Mouse (Mus musculus) stomach, postnatal 0 days (tissue): ENCODE results near the gene Dnah2. TPM values are rescaled to one million over a fixed set of nuclear protein-coding genes. Genes with fewer than 3 reads are reported as not detected.

Experiments used
- ATAC-seq: fragments of 200-750 bp; cut with Nextera tagmentation; 2 replicates; pipeline ENCODE4 v1.8.0; 2017; ENCODE audit not compliant: low FRiP score, low TSS enrichment
- DNase-seq: peaks from one replicate; pipeline ENCODE4 v3.0.0-alpha.2; 2016; ENCODE audit warnings: low spot score
- H3K27ac ChIP-seq: fragments of 300-500 bp; sonication (generic); replicated peaks from 2 replicates; pipeline ENCODE4 v1.5.1; 2014; ENCODE audit warnings: mild to moderate bottlenecking, control low read depth
- H3K27me3 ChIP-seq: fragments of 300-500 bp; sonication (generic); 2 replicates; pipeline ENCODE4 v1.6.1; 2014; ENCODE audit warnings: low read length; ENCODE audit not compliant: control insufficient read depth, insufficient read depth
- H3K36me3 ChIP-seq: fragments of 300-500 bp; sonication (generic); 2 replicates; pipeline ENCODE4 v1.6.1; 2014; ENCODE audit warnings: low read length, mixed read lengths; ENCODE audit not compliant: control insufficient read depth, insufficient read depth
- H3K4me1 ChIP-seq: fragments of 300-500 bp; sonication (generic); replicated peaks from 2 replicates; pipeline ENCODE4 v1.6.1; 2014; ENCODE audit warnings: antibody characterized with exemption; ENCODE audit not compliant: control insufficient read depth, insufficient read depth
- H3K4me2 ChIP-seq: fragments of 300-500 bp; sonication (generic); replicated peaks from 2 replicates; pipeline ENCODE4 v1.6.1; 2014; ENCODE audit warnings: low read depth, mild to moderate bottlenecking, control low read depth, moderate library complexity
- H3K4me3 ChIP-seq: fragments of 300-500 bp; sonication (generic); 2 replicates; pipeline ENCODE4 v1.5.1; 2014; ENCODE audit warnings: low read depth, low read length, control low read depth
- H3K9ac ChIP-seq: fragments of 300-500 bp; sonication (generic); 2 replicates; pipeline ENCODE4 v1.6.1; 2014; ENCODE audit warnings: mild to moderate bottlenecking, low read length, control low read depth, mixed read lengths
- H3K9me3 ChIP-seq: fragments of 300-500 bp; sonication (generic); 2 replicates; pipeline ENCODE4 v1.6.1; 2016; ENCODE audit warnings: low read length; ENCODE audit not compliant: control insufficient read depth
- CTCF ChIP-seq: IDR thresholded peaks from 2 replicates; pipeline ENCODE4 v1.5.1; 2016; ENCODE audit warnings: antibody characterized with exemption, low read depth, mild to moderate bottlenecking, moderate library complexity
- EP300 ChIP-seq: optimal IDR thresholded peaks from 2 replicates; pipeline ENCODE3; 2016; ENCODE audit warnings: antibody characterized with exemption
- whole genome bisulfite sequencing: fragments of 180-500 bp; shearing (Covaris S2); extraction: QIAGEN DNeasy Blood & Tissue Kit; methylation state at CpG from one replicate; pipeline ENCODE4 v1.1.7; 2014; 5-methylcytosine and 5-hydroxymethylcytosine counted together
- polyA plus RNA-seq: library from polyadenylated mRNA; unstranded; fragments of >200 nt; fragmentation: Nextera tagmentation; extraction: Ambion mirVana; gene quantifications from 2 replicates; pipeline ENCODE4 v1.2.1, GENCODE M21; 2015

The Dnah2 gene
- polyA plus RNA-seq, 1 experiment from 2014 or later, result 0.39 TPM

- DNase-seq, result no peak
- H3K4me1 ChIP-seq, result no peaks in the 10 kb centered on the region
- 66% methylated on average over 9 of the region's 9 CpGs for WGBS
- no peak overlapping the region for H3K27ac ChIP-seq
- H3K36me3 ChIP-seq, result no peaks in the 10 kb centered on the region
- H3K9ac ChIP-seq, result no peak overlapping the region
- no peak for TF ChIP-seq CTCF
- no peak for TF ChIP-seq EP300
- no peaks in the 10 kb centered on the region for H3K27me3 ChIP-seq
- ATAC-seq, result no peak
- no peak overlapping the region for H3K4me3 ChIP-seq
- H3K4me2 ChIP-seq, result no peak overlapping the region
- no peaks in the 10 kb centered on the region for H3K9me3 ChIP-seq
Measured at GRCm38 (mm10) chr11:69521526-69522149, 27.3 kb downstream of the Dnah2 start.

DNA sequence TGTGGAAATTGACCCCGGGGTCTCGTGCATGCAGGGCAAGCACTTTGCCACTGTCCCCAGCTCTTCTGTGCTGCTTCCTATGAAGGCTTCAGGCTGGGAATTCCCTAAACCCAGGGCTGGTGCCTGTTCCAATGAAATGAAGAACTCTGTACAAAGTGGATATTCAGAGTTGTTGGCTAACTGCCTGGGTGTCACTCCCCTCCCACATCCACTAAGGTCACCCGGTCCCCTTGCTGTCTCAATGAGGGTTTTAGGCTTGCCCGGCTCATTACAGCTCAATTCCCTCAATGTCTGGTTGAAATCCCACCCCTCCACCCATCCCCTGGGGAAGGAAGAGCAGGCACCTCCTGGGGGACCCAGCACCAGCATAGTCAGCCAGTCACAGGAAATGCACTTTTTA is 28.9 kb downstream of the Dnah2 start:
- WGBS, result 67% methylated on average over 4 of the region's 4 CpGs
- no peak for DNase-seq
- no peak overlapping the region for H3K4me3 ChIP-seq

DNA sequence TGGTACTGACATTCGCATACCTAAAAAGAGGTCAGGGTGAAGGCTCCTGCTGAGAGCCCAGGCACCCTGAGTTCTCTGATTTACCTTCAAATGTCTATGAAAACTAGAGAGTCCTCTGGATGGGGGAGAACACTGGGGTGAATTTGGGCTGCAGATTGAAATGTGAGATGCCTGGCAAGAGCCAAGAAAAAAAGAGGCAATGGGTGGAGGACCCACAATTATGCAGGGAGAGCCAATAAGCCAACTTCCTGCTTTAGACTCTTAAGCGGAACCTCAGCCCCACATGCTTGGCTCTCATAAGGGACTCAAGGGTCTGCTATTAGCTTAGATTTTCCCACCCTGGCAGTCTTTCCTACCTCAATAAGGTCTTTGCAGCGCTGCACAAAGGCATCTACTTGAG is 32.2 kb downstream of the Dnah2 start:
- Histone ChIP-seq H3K36me3 (no peaks in the 10 kb centered on the region), H3K27ac (no peak overlapping the region), H3K27me3 (no peaks in the 10 kb centered on the region), H3K4me1 (no peaks in the 10 kb centered on the region), H3K9ac (no peak overlapping the region), H3K4me2 (no peak overlapping the region), H3K9me3 (no peaks in the 10 kb centered on the region), H3K4me3 (no peak overlapping the region)
- TF ChIP-seq CTCF (no peak), EP300 (no peak)
- WGBS, result 45% methylated on average over 3 of the region's 3 CpGs
- no peak for DNase-seq
- ATAC-seq, result no peak

More for the DNA sequence above, 28.9 kb downstream of the Dnah2 start:
- Histone ChIP-seq H3K9ac (no peak overlapping the region), H3K4me1 (no peaks in the 10 kb centered on the region), H3K27me3 (no peaks in the 10 kb centered on the region), H3K27ac (no peak overlapping the region), H3K4me2 (no peak overlapping the region), H3K9me3 (no peaks in the 10 kb centered on the region), H3K36me3 (no peaks in the 10 kb centered on the region)
- TF ChIP-seq CTCF (no peak), EP300 (no peak)
- no peak for ATAC-seq

GRCm38 (mm10) chr11:69516151-69516640 is 32.7 kb downstream of the Dnah2 start:
- Histone ChIP-seq H3K27me3 (no peaks in the 10 kb centered on the region), H3K4me2 (no peak overlapping the region), H3K9ac (no peak overlapping the region), H3K36me3 (no peaks in the 10 kb centered on the region), H3K4me1 (no peaks in the 10 kb centered on the region), H3K4me3 (no peak overlapping the region), H3K9me3 (no peaks in the 10 kb centered on the region), H3K27ac (no peak overlapping the region)
- 53% methylated on average over 15 of the region's 15 CpGs for WGBS
- no peak for ATAC-seq
- no peak for TF ChIP-seq EP300
- TF ChIP-seq CTCF, result no peak
- no peak for DNase-seq

DNA sequence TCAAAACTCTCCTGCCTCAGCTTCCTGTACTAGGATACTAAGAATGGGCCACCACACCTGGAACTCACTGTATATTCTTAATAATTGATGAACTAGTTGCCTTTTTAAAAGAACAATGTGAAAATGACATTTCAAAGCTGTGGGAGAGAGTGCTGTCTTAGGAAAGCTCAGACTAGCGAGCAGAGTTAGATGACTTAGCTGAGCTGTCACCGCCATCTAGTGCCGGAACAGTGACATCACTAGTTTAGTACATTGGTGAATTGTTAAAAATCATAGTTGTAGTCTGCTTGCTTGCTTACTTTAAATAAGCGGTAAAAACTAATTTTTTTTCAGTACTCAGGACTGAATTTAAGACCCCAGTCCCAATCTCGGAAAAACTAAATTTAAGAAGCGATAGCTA is 35.1 kb downstream of the Dnah2 start:
- DNase-seq, result peak; percentile 65
- Histone ChIP-seq H3K27me3 (no peaks in the 10 kb centered on the region), H3K4me2 (no peak overlapping the region), H3K4me1 (no peaks in the 10 kb centered on the region), H3K27ac (no peak overlapping the region), H3K9ac (no peak overlapping the region), H3K36me3 (no peaks in the 10 kb centered on the region), H3K4me3 (no peak overlapping the region), H3K9me3 (no peaks in the 10 kb centered on the region)
- peak; percentile 62; the same call in 1 of the 2 replicates for ATAC-seq
- TF ChIP-seq CTCF (peak; percentile 92), EP300 (no peak)
- WGBS, result 8% methylated on average over 6 of the region's 6 CpGs

DNA sequence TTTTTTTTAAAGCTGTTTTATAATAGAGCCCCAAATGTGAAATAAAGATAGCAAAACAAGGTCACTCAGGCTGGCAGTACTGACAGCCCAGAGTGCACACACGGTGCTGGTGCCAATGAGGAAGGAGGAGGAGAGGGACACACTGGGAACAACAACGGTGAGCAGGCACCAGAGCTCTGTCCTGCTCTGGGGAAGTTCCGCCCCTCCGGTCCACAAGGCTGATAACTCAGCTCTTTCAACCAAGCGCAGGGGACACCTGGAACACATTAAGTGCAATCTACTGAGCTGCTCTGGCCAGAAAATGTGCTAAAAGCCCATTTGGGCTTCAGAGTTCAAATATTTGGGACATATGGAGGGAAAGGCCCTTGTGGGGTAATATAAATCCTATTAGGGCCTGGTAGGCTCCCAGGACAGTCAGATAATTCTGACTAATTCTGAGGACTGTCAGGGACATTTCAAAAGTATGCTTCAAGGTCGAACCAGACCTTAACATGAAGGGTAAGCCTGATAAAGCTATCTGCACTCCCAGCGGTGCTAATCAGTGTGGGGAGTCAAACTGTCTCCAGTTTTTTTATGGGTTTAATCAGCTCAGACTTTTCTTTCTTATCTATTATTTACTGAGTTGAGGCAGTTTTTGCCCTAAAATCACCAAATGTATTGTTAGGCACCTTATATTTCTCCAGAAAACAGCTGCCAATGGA is 38.0 kb downstream of the Dnah2 start:
- ATAC-seq (no peak), DNase-seq (peak; percentile 26)
- TF ChIP-seq EP300 (no peak), CTCF (no peak)
- H3K4me1 ChIP-seq, result no peaks in the 10 kb centered on the region
- no peaks in the 10 kb centered on the region for H3K9me3 ChIP-seq
- no peaks in the 10 kb centered on the region for H3K36me3 ChIP-seq
- H3K27ac ChIP-seq, result 0 out of 2 replicates have a peak overlapping the region, but pooled peaks have one; percentile 8
- no peak overlapping the region for H3K4me3 ChIP-seq
- WGBS, result 26% methylated on average over 7 of the region's 7 CpGs
- no peaks in the 10 kb centered on the region for H3K27me3 ChIP-seq
- H3K9ac ChIP-seq, result no peak overlapping the region
- no peak overlapping the region for H3K4me2 ChIP-seq
